Mouse (Mus musculus) liver, embryonic 12.5 days (tissue): ENCODE results near the gene Disp2. TPM values are rescaled to one million over a fixed set of nuclear protein-coding genes. Genes with fewer than 3 reads are reported as not detected.

Source experiments
- polyA plus RNA-seq: library from polyadenylated mRNA; unstranded; fragments of >200 nt; fragmentation: Nextera tagmentation; extraction: Ambion mirVana; gene quantifications from 2 replicates; pipeline ENCODE4 v1.2.1, GENCODE M21; 2016

The Disp2 gene
- polyA plus RNA-seq, 1 experiment from 2014 or later = 0.37 TPM

Other genes with a start within 250 kb of the Disp2 start
- 0.62 and 0.83 TPM in 2 replicates for gene Bmf, start 230.0 kb upstream of the Disp2 start, polyA plus RNA-seq
- 70.9 and 72.5 TPM in 2 replicates for gene Bub1b, start 181.5 kb upstream of the Disp2 start, polyA plus RNA-seq
- gene Pak6, start 116.4 kb upstream of the Disp2 start, polyA plus RNA-seq = 1.4 and 1.9 TPM in 2 replicates
- gene Ankrd63, start 75.8 kb upstream of the Disp2 start, polyA plus RNA-seq = 0.07 TPM in 1 of 2 replicates, not detected in the other
- gene Plcb2, start 51.3 kb upstream of the Disp2 start, polyA plus RNA-seq = 2.5 and 2.6 TPM in 2 replicates
- 23.1 TPM in 2 replicates for gene Inafm2, start 34.0 kb upstream of the Disp2 start, polyA plus RNA-seq
- 0.36 and 0.39 TPM in 2 replicates for gene Ccdc9b, start 17.1 kb upstream of the Disp2 start, polyA plus RNA-seq
- gene Phgr1, start 7.0 kb upstream of the Disp2 start, polyA plus RNA-seq = not detected in 2 replicates
- gene Knstrn, start 34.3 kb downstream of the Disp2 start, polyA plus RNA-seq = 92.8 and 95.2 TPM in 2 replicates
- gene Ivd, start 82.2 kb downstream of the Disp2 start, polyA plus RNA-seq = 27.9 and 30.8 TPM in 2 replicates
- 5.1 and 5.6 TPM in 2 replicates for gene Bahd1, start 120.7 kb downstream of the Disp2 start, polyA plus RNA-seq
- gene Chst14, start 146.8 kb downstream of the Disp2 start, polyA plus RNA-seq = 8.8 and 9.5 TPM in 2 replicates
- gene Ccdc32, start 249.7 kb downstream of the Disp2 start, polyA plus RNA-seq = 17.5 and 19.2 TPM in 2 replicates